Mouse (Mus musculus): ENCODE measurements around the gene Ptrhd1. TPM values are rescaled to one million over a fixed set of nuclear protein-coding genes. Genes with fewer than 3 reads are reported as not detected.

Ptrhd1 gene
- total and polyA plus RNA-seq, 3 experiments: 3.6 to 9.3 (median 6.7) TPM

DNA sequence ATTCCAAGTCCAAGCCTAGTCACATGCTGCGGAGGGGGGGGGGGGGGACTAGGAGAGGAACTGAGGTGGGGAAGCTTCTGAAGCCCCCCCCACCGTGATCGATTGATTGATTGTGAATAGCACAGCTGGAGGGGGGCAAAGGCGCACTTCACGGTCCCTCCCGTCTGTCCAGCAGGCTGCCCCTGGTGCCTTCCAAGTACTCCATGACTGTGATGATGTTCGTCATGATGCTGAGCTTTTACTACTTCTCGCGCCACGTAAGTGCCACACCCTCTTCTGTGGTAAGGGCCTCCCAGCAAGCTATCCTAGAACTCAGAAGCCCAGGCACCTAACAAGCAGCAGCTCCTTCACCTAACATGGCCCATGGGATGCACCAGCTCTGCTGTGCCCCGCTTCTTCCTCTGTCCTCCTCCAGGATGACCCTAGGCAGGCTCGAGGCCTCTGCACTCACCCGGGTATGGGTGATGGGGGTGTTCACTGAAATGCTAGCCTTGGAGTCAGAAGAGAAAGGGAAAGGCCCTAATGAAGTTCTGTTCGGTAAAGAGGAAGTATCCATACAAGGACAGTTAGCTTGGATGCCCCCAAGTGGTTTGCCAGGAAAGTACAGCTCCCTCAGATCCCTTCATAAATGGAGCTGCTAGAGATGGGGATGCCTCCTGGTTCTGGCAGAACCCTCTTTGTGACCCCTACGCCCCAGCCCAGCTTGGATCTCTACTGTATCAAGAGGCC, 25.3 kb upstream of the Ptrhd1 start:
- Histone ChIP-seq H3K4me2 (ENCODE audit: insufficient read depth, low read depth, poor library complexity, severe bottlenecking) (no peak overlapping the region), H3K4me1 (ENCODE audit: control insufficient read depth in 1 of 2, insufficient read depth in 2 of 2) (peaks cover 10 to 34% of the 10 kb centered on the region in 2 experiments), H3K36me3 (replicated peaks in 1 of 2; ENCODE audit: control insufficient read depth in 1 of 2, insufficient read depth in 1 of 2, low read length in 1 of 2) (peaks cover 8 to 57% of the 10 kb centered on the region in 2 experiments), H3K79me2 (replicated peaks; ENCODE audit: control insufficient read depth, extremely low read depth, insufficient read depth, poor library complexity, severe bottlenecking) (no peaks in the 10 kb centered on the region), H3K27ac (ENCODE audit: insufficient read depth, low read depth) (no peak overlapping the region), H3K9me3 (replicated peaks; ENCODE audit: low read length) (no peaks in the 10 kb centered on the region), H3K4me3 (replicated peaks in 1 of 3; ENCODE audit: low read depth in 2 of 3, low read length in 2 of 3, poor library complexity in 1 of 3) (peak overlapping the region in 1 of 3 experiments; percentile 27), H3K27me3 (replicated peaks) (no peaks in the 10 kb centered on the region), H3K9ac (ENCODE audit: insufficient read depth, low read depth) (no peak overlapping the region)
- in situ Hi-C loops (cut with MboI; ENCODE audit: low pct_ligation_motif_present, low pct_unique_long_range_greater_than_20kb, low sequenced_read_pairs) (no loop called here), dilution Hi-C loops (cut with MboI; ENCODE audit: extremely low pct_ligation_motif_present, extremely low pct_unique_long_range_greater_than_20kb, low sequenced_read_pairs) (no loop called here)
- peak; percentile 89 for DNase-seq (ENCODE audit: extremely low read depth)
- TF ChIP-seq CTCF (conservative IDR thresholded peaks at IDR 0.05 in 1 of 2, IDR thresholded peaks at IDR 0.05 in 1 of 2; ENCODE audit: low read depth in 2 of 2, low read length in 2 of 2): peak; percentile 76 to 82
- TF ChIP-seq RAD21 (IDR thresholded peaks at IDR 0.05; ENCODE audit: low read depth, low read length): peak; percentile 67
- no peak for TF ChIP-seq TCF12 (IDR thresholded peaks at IDR 0.05; ENCODE audit: low read depth, low read length)
- TF ChIP-seq IRF4 (IDR thresholded peaks at IDR 0.05; ENCODE audit: low read depth, low read length): peak; percentile 25; the same call in 1 of the 2 replicates
- no peak for TF ChIP-seq NRF1 (IDR thresholded peaks at IDR 0.05; ENCODE audit: low read depth, low read length)
- peak; percentile 67 for TF ChIP-seq SMC3 (IDR thresholded peaks at IDR 0.05; ENCODE audit: low read depth, low read length)
- peak; percentile 62 for TF ChIP-seq ELF1 (IDR thresholded peaks at IDR 0.05; ENCODE audit: low read depth, low read length)

DNA sequence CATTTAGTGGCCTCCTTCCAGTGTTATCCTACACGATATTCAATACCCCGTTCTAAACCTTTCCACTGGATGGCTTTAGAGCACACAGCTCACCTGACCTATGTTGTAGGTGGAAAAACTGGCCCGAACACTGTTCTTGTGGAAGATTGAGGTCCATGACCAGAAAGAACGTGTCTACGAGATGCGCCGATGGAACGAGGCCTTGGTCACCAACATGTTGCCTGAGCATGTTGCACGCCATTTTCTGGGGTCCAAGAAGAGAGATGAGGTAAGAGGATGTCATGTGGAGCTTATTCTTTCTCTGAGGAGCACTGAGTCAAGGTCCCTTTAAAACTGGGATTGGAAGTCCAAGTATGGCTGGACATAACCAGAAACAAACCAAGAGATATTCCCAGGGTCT, 24.6 kb upstream of the Ptrhd1 start:
- in situ Hi-C loops (cut with MboI; ENCODE audit: low pct_ligation_motif_present, low pct_unique_long_range_greater_than_20kb, low sequenced_read_pairs): no loop called here
- H3K27ac ChIP-seq (ENCODE audit: insufficient read depth, low read depth): no peak overlapping the region

DNA sequence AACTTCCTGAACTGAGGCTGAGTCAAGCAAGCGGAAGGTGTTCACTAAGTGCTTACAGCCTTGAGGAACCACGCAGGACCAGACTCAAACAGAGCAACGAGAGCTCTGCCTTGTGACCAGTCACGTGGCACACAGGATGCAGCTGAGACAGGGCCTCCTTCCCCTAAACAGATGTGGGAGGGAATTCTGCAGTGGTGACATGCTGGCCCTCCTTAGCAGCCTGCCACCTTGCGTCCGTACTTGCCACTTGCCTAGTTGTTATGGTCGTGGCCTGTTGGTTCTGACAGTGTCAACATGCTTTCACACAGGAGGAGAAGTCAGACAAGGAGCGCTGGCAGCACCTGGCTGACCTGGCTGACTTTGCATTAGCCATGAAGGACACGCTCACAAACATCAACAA, 22.7 kb upstream of the Ptrhd1 start:
- Histone ChIP-seq H3K4me1 (ENCODE audit: control insufficient read depth in 1 of 2, insufficient read depth in 2 of 2) (peaks cover 10 to 34% of the 10 kb centered on the region in 2 experiments), H3K79me2 (replicated peaks; ENCODE audit: control insufficient read depth, extremely low read depth, insufficient read depth, poor library complexity, severe bottlenecking) (no peaks in the 10 kb centered on the region), H3K4me2 (ENCODE audit: insufficient read depth, low read depth, poor library complexity, severe bottlenecking) (no peak overlapping the region), H3K27me3 (replicated peaks) (no peaks in the 10 kb centered on the region), H3K36me3 (replicated peaks in 1 of 2; ENCODE audit: control insufficient read depth in 1 of 2, insufficient read depth in 1 of 2, low read length in 1 of 2) (peaks cover 29 to 72% of the 10 kb centered on the region in 2 experiments), H3K9me3 (replicated peaks; ENCODE audit: low read length) (no peaks in the 10 kb centered on the region), H3K9ac (ENCODE audit: insufficient read depth, low read depth) (no peak overlapping the region), H3K27ac (ENCODE audit: insufficient read depth, low read depth) (no peak overlapping the region), H3K4me3 (replicated peaks in 1 of 3; ENCODE audit: low read depth in 2 of 3, low read length in 2 of 3, poor library complexity in 1 of 3) (no peak overlapping the region)
- dilution Hi-C loops (cut with MboI; ENCODE audit: extremely low pct_ligation_motif_present, extremely low pct_unique_long_range_greater_than_20kb, low sequenced_read_pairs): no loop called here
- in situ Hi-C loops (cut with MboI; ENCODE audit: low pct_ligation_motif_present, low pct_unique_long_range_greater_than_20kb, low sequenced_read_pairs): no loop called here
- DNase-seq (ENCODE audit: extremely low read depth): peak; percentile 73
- TF ChIP-seq IRF4 (IDR thresholded peaks at IDR 0.05; ENCODE audit: low read depth, low read length) (no peak), GABPA (IDR thresholded peaks at IDR 0.05; ENCODE audit: insufficient replicate concordance, low read depth, low read length) (no peak), USF2 (conservative IDR thresholded peaks at IDR 0.05; ENCODE audit: low read depth, low read length) (peak; percentile 68), TCF12 (IDR thresholded peaks at IDR 0.05; ENCODE audit: low read depth, low read length) (0 out of 2 replicates have a peak, but pooled peaks have one; percentile 13), BHLHE40 (IDR thresholded peaks at IDR 0.05; ENCODE audit: low read depth, low read length) (peak; percentile 87), MEF2A (IDR thresholded peaks at IDR 0.05; ENCODE audit: borderline replicate concordance, low read depth, low read length) (no peak), EP300 (IDR thresholded peaks at IDR 0.05; ENCODE audit: low read length) (no peak), POLR2AphosphoS2 (IDR thresholded peaks at IDR 0.05; ENCODE audit: low read depth, low read length) (no peak), CTCF (conservative IDR thresholded peaks at IDR 0.05 in 1 of 2, IDR thresholded peaks at IDR 0.05 in 1 of 2; ENCODE audit: low read depth in 2 of 2, low read length in 2 of 2) (peak in 1 of 2 experiments; percentile 34; a peak in 2 of 4 replicates), RCOR1 (conservative IDR thresholded peaks at IDR 0.05; ENCODE audit: low read depth, low read length) (no peak), USF1 (IDR thresholded peaks at IDR 0.05; ENCODE audit: low read depth, low read length) (peak; percentile 70), MAZ (IDR thresholded peaks at IDR 0.05; ENCODE audit: low read depth, low read length) (no peak), ETS1 (conservative IDR thresholded peaks at IDR 0.05; ENCODE audit: low read depth, low read length) (peak; percentile 84), ZNF384 (IDR thresholded peaks at IDR 0.05; ENCODE audit: low read depth, low read length) (no peak), RAD21 (IDR thresholded peaks at IDR 0.05; ENCODE audit: low read depth, low read length) (no peak)

More for the DNA sequence above, 24.6 kb upstream of the Ptrhd1 start:
- H3K4me1 ChIP-seq (ENCODE audit: control insufficient read depth in 1 of 2, insufficient read depth in 2 of 2): peaks cover 10 to 34% of the 10 kb centered on the region in 2 experiments
- no peak for DNase-seq (ENCODE audit: extremely low read depth)
- peaks cover 12 to 63% of the 10 kb centered on the region in 2 experiments for H3K36me3 ChIP-seq (replicated peaks in 1 of 2; ENCODE audit: control insufficient read depth in 1 of 2, insufficient read depth in 1 of 2, low read length in 1 of 2)
- no peak overlapping the region for H3K4me2 ChIP-seq (ENCODE audit: insufficient read depth, low read depth, poor library complexity, severe bottlenecking)
- no peak overlapping the region for H3K4me3 ChIP-seq (replicated peaks in 1 of 3; ENCODE audit: low read depth in 2 of 3, low read length in 2 of 3, poor library complexity in 1 of 3)
- dilution Hi-C loops (cut with MboI; ENCODE audit: extremely low pct_ligation_motif_present, extremely low pct_unique_long_range_greater_than_20kb, low sequenced_read_pairs): no loop called here
- no peaks in the 10 kb centered on the region for H3K9me3 ChIP-seq (replicated peaks; ENCODE audit: low read length)
- H3K27me3 ChIP-seq (replicated peaks): no peaks in the 10 kb centered on the region
- H3K79me2 ChIP-seq (replicated peaks; ENCODE audit: control insufficient read depth, extremely low read depth, insufficient read depth, poor library complexity, severe bottlenecking): no peaks in the 10 kb centered on the region
- no peak overlapping the region for H3K9ac ChIP-seq (ENCODE audit: insufficient read depth, low read depth)
- no peak for TF ChIP-seq SIN3A (IDR thresholded peaks at IDR 0.05; ENCODE audit: low read length)
- no peak for TF ChIP-seq MEF2A (IDR thresholded peaks at IDR 0.05; ENCODE audit: borderline replicate concordance, low read depth, low read length)
- no peak for TF ChIP-seq ZC3H11A (IDR thresholded peaks at IDR 0.05; ENCODE audit: low read depth, low read length)
- TF ChIP-seq POLR2A (IDR thresholded peaks at IDR 0.05; ENCODE audit: low read depth, low read length): no peak
- no peak for TF ChIP-seq GABPA (IDR thresholded peaks at IDR 0.05; ENCODE audit: insufficient replicate concordance, low read depth, low read length)
- no peak for TF ChIP-seq JUN (IDR thresholded peaks at IDR 0.05; ENCODE audit: insufficient read depth, low read depth, low read length)
- no peak for TF ChIP-seq CTCF (conservative IDR thresholded peaks at IDR 0.05 in 1 of 2, IDR thresholded peaks at IDR 0.05 in 1 of 2; ENCODE audit: low read depth in 2 of 2, low read length in 2 of 2)
- no peak for TF ChIP-seq PAX5 (IDR thresholded peaks at IDR 0.05; ENCODE audit: low read length)
- TF ChIP-seq NELFE (IDR thresholded peaks at IDR 0.05; ENCODE audit: low read depth, low read length): no peak
- TF ChIP-seq JUND (conservative IDR thresholded peaks at IDR 0.05; ENCODE audit: low read depth, low read length): no peak
- no peak for TF ChIP-seq KAT2A (IDR thresholded peaks at IDR 0.05; ENCODE audit: insufficient replicate concordance, low read length)
- no peak for TF ChIP-seq ZNF384 (IDR thresholded peaks at IDR 0.05; ENCODE audit: low read depth, low read length)
